Mouse (Mus musculus): ENCODE measurements around the gene Glul. TPM values are rescaled to one million over a fixed set of nuclear protein-coding genes. Genes with fewer than 3 reads are reported as not detected.

Gene Glul
- polyA plus RNA-seq, 1 experiment from 2014 or later, result 310 TPM

DNA sequence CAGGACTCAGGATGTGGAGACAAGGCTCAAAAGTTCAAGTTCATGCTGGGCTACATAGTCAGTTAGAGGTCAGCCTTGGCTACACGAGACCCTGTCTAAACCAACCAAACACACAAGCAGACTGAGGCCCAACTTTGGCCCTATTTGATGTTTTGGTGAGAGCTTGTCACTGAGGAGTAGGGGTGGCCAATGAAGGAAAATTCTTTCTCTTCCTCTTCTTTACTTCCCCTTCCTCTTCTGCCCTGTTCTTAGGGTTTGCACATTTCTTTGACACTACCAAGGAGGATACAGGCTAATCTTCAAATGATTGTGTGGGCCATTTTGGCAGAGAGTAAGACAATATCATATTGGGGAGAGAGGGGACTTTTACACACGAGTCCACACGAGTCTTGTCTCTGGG, 14.1 kb downstream of the Glul start:
- H3K9me3 ChIP-seq (ENCODE audit: low read length), result no peaks in the 10 kb centered on the region
- DNase-seq (no peak), ATAC-seq (no peak)
- no peak overlapping the region for H3K4me2 ChIP-seq (ENCODE audit: low read depth, low read length)
- WGBS (ENCODE audit: insufficient replicate concordance), result 61% methylated on average over 3 of the region's 3 CpGs
- no peak overlapping the region for H3K4me3 ChIP-seq (ENCODE audit: low read depth, low read length)
- TF ChIP-seq EP300 (IDR thresholded peaks at IDR 0.05; ENCODE audit: low read depth) (no peak), CTCF (IDR thresholded peaks at IDR 0.05; ENCODE audit: low read depth) (no peak)
- peaks cover 16% of the 10 kb centered on the region for H3K4me1 ChIP-seq (ENCODE audit: insufficient read depth)
- peaks cover 17% of the 10 kb centered on the region for H3K36me3 ChIP-seq (replicated peaks; ENCODE audit: insufficient read depth, low read length)
- H3K27ac ChIP-seq (ENCODE audit: low read depth), result no peak overlapping the region
- H3K27me3 ChIP-seq (ENCODE audit: insufficient read depth, low read length), result no peaks in the 10 kb centered on the region
- H3K9ac ChIP-seq (replicated peaks), result no peak overlapping the region

DNA sequence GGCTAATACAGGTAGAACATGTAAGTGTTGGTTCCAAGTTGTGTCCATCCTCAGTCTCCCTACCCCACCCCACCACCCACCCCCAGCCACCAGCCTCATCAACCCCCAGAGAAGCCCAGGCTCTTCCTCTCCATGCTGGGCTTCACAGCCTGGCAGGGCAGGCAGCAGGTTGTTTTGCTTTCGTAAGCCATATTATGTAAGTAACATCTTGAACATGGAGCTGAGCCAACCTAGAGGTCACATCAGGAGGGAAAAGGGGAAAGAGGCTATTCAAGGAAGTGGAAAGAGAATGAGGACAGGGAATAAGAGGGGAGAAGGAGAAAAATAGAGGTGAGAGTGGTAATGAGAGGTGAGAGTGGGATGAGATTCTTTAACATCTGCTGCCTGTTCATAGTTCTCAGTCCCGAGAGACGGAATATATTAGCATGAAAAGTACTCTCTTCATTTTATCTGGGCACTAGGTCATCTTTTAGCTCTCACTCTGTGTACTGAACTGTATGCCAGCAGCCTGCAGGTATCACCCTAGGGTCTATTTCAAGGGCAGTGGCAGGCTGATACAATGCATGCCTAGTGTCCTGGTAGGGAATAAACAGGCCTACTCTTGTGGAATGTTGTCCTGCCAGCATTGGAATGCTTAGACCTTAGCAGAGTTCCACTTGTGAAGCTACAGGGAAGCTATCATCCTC, 18.9 kb downstream of the Glul start:
- DNase-seq, result no peak
- no peaks in the 10 kb centered on the region for H3K27me3 ChIP-seq (ENCODE audit: insufficient read depth, low read length)
- H3K4me2 ChIP-seq (ENCODE audit: low read depth, low read length), result no peak overlapping the region
- H3K36me3 ChIP-seq (replicated peaks; ENCODE audit: insufficient read depth, low read length), result no peaks in the 10 kb centered on the region
- H3K9me3 ChIP-seq (ENCODE audit: low read length), result no peaks in the 10 kb centered on the region
- H3K4me3 ChIP-seq (ENCODE audit: low read depth, low read length), result no peak overlapping the region
- no peak overlapping the region for H3K9ac ChIP-seq (replicated peaks)
- TF ChIP-seq CTCF (IDR thresholded peaks at IDR 0.05; ENCODE audit: low read depth) (no peak), EP300 (IDR thresholded peaks at IDR 0.05; ENCODE audit: low read depth) (no peak)
- 0 out of 2 replicates have a peak overlapping the region, but pooled peaks have one; percentile 23 for H3K27ac ChIP-seq (ENCODE audit: low read depth)
- peaks cover 3% of the 10 kb centered on the region for H3K4me1 ChIP-seq (ENCODE audit: insufficient read depth)
- WGBS (ENCODE audit: insufficient replicate concordance), result 63% methylated on average over 3 of the region's 3 CpGs
- ATAC-seq, result peak; percentile 67

DNA sequence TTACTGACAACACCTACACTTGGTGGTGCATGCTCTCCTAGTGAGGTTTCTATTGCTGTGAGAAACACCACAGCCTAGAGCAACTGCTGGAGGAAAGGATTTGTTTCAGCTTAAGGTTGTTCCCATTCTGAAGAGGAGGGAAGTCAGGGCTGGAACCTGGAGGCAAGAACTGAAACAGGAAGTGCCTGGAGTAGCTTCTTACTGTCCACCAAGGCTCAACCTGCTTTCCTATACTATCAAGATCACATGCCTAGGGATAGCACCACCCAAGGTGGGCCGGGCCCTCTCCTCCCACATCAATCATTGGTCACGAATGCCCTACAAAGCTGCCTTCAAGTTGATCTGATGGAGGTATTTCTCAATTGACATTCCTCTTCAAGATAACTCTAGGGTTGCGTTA, 21.9 kb downstream of the Glul start:
- no peak for DNase-seq
- Histone ChIP-seq H3K9me3 (ENCODE audit: low read length) (no peaks in the 10 kb centered on the region), H3K4me3 (ENCODE audit: low read depth, low read length) (no peak overlapping the region), H3K9ac (replicated peaks) (no peak overlapping the region), H3K4me1 (ENCODE audit: insufficient read depth) (peaks cover 3% of the 10 kb centered on the region), H3K27ac (ENCODE audit: low read depth) (no peak overlapping the region), H3K4me2 (ENCODE audit: low read depth, low read length) (no peak overlapping the region), H3K36me3 (replicated peaks; ENCODE audit: insufficient read depth, low read length) (no peaks in the 10 kb centered on the region), H3K27me3 (ENCODE audit: insufficient read depth, low read length) (no peaks in the 10 kb centered on the region)
- no peak for TF ChIP-seq CTCF (IDR thresholded peaks at IDR 0.05; ENCODE audit: low read depth)
- TF ChIP-seq EP300 (IDR thresholded peaks at IDR 0.05; ENCODE audit: low read depth), result no peak
- ATAC-seq, result no peak
- 80% methylated on average over 3 of the region's 3 CpGs for WGBS (ENCODE audit: insufficient replicate concordance)

DNA sequence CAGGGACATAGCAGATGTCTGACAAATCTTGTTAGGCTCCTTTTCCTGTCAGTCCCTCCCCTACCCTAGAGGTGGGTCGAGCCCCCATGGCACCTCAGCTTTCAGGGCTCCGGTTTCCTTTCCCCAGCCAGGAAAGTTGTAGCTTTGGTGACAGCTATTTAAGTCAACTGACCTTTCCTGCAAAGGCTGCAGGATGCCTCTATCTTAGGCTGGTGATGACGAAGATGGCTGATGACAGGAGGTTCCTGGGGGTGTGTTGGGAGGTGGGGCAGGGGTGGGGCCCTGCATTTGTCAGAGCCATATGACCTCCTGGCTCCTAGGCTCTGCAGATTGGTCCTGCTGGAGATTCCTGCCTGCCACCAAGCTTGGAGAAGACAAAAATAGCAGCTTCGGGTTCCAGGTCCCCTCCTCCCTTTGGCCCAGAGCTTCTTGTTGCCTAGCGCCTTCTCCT, 22.9 kb downstream of the Glul start:
- H3K36me3 ChIP-seq (replicated peaks; ENCODE audit: insufficient read depth, low read length), result no peaks in the 10 kb centered on the region
- no peaks in the 10 kb centered on the region for H3K9me3 ChIP-seq (ENCODE audit: low read length)
- TF ChIP-seq EP300 (IDR thresholded peaks at IDR 0.05; ENCODE audit: low read depth) (no peak), CTCF (IDR thresholded peaks at IDR 0.05; ENCODE audit: low read depth) (no peak)
- no peak overlapping the region for H3K4me3 ChIP-seq (ENCODE audit: low read depth, low read length)
- no peak overlapping the region for H3K27ac ChIP-seq (ENCODE audit: low read depth)
- H3K9ac ChIP-seq (replicated peaks), result no peak overlapping the region
- DNase-seq (no peak), ATAC-seq (no peak)
- H3K27me3 ChIP-seq (ENCODE audit: insufficient read depth, low read length), result no peaks in the 10 kb centered on the region
- WGBS (ENCODE audit: insufficient replicate concordance), result 50% methylated on average over 5 of the region's 5 CpGs
- peaks cover 3% of the 10 kb centered on the region for H3K4me1 ChIP-seq (ENCODE audit: insufficient read depth)
- no peak overlapping the region for H3K4me2 ChIP-seq (ENCODE audit: low read depth, low read length)

DNA sequence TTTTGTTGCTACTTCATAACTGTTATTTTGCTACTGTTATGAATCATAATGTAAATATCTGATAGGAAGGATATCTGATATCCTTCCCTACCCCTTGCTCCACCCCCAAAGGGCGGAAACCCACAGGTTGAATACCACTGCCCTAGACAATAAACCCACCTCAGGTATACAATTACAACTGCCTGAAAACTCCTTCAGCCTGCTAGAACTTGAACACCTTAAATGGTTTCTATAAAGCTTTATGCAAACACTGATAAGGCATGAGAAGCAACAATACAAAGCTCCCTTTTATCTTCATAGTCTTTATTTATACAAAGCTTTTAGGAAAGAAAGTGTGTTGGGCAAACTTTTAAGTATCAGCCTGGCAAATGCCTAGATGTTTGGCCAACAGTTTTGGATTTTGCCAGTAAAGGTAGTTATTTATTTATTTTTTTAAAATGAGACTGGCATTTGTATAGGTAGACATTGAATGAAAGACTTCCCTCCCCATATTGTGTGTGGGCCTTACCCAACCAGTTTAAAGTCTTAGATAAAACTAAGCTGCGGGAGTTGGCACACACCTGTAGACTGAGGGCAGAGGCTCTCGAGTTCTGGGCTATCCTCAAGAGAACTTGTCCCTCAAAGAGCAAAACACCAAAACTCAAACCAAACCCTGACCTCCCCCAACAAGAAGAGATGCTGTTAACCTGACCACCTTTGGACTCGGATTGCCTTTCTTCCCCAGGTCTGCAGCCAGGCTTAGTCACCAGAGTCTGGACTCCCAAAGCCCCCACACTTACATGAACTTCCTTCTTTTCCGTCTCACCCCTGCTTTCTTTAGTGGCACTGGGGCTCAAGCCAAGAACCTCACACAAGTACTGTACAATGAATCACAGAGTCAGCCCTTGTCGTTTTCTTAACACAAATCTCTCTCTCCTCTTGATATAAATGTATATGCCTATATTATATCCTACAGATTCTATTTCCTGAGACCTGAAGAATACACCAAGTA, 24.9 kb downstream of the Glul start:
- Histone ChIP-seq H3K4me3 (ENCODE audit: low read depth, low read length) (no peak overlapping the region), H3K36me3 (replicated peaks; ENCODE audit: insufficient read depth, low read length) (no peaks in the 10 kb centered on the region), H3K27me3 (ENCODE audit: insufficient read depth, low read length) (no peaks in the 10 kb centered on the region), H3K9ac (replicated peaks) (no peak overlapping the region), H3K4me1 (ENCODE audit: insufficient read depth) (peaks cover 3% of the 10 kb centered on the region; the same call in 1 of the 2 replicates), H3K9me3 (ENCODE audit: low read length) (no peaks in the 10 kb centered on the region), H3K4me2 (ENCODE audit: low read depth, low read length) (no peak overlapping the region), H3K27ac (ENCODE audit: low read depth) (no peak overlapping the region)
- WGBS (ENCODE audit: insufficient replicate concordance), result 57% methylated on average over 6 of the region's 6 CpGs
- DNase-seq, result no peak
- ATAC-seq, result no peak
- no peak for TF ChIP-seq EP300 (IDR thresholded peaks at IDR 0.05; ENCODE audit: low read depth)

DNA sequence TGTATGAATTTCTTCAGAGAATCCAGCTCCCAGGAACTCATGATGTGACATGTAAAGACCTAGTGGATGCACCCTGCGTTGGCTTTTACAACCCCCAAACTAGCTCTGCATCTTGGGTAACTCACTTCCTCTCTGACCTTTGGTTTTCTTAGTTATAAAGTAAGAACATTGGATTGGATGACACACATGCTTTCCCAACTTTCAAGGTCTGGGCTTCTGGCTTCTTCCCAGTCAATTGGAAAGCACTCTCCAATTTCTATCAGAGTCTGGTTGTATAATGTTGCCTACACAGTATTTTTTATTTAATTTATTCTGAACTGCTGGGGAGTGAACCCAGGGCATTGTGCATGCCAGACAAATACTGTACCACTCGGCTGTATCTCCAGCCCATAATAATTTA, 30.7 kb downstream of the Glul start:
- Histone ChIP-seq H3K36me3 (replicated peaks; ENCODE audit: insufficient read depth, low read length) (no peaks in the 10 kb centered on the region), H3K27ac (ENCODE audit: low read depth) (no peak overlapping the region), H3K4me2 (ENCODE audit: low read depth, low read length) (no peak overlapping the region), H3K9me3 (ENCODE audit: low read length) (no peaks in the 10 kb centered on the region), H3K9ac (replicated peaks) (no peak overlapping the region), H3K4me1 (ENCODE audit: insufficient read depth) (no peaks in the 10 kb centered on the region), H3K27me3 (ENCODE audit: insufficient read depth, low read length) (no peaks in the 10 kb centered on the region), H3K4me3 (ENCODE audit: low read depth, low read length) (no peak overlapping the region)
- no peak for TF ChIP-seq CTCF (IDR thresholded peaks at IDR 0.05; ENCODE audit: low read depth)
- no peak for TF ChIP-seq EP300 (IDR thresholded peaks at IDR 0.05; ENCODE audit: low read depth)
- ATAC-seq (no peak), DNase-seq (no peak)
- 66% methylated on average over 2 of the region's 2 CpGs for WGBS (ENCODE audit: insufficient replicate concordance)
